Mouse (Mus musculus) liver, embryonic 14.5 days (tissue): ENCODE results near the gene Ctnnd1. TPM values are rescaled to one million over a fixed set of nuclear protein-coding genes. Genes with fewer than 3 reads are reported as not detected.

Experiments
- ATAC-seq: fragments of 200-750 bp; cut with Nextera tagmentation; 2 replicates; pipeline ENCODE4 v1.8.0; 2017; ENCODE audit warnings: moderate number of reproducible peaks, mild to moderate bottlenecking, moderate library complexity; ENCODE audit not compliant: insufficient read depth
- DNase-seq, 3 experiments: peaks; one replicate each; pipeline ENCODE4 v3.0.0-alpha.2; 2012 to 2013; ENCODE audit warnings: low read depth in 3 of 3, low spot score in 3 of 3
- H3K27ac ChIP-seq: fragments of 300-500 bp; sonication (generic); 2 replicates; pipeline ENCODE4 v1.5.1; 2014; ENCODE audit warnings: moderate library complexity, mild to moderate bottlenecking, control low read depth, inconsistent platforms
- H3K27me3 ChIP-seq: fragments of 300-500 bp; sonication (generic); 2 replicates; pipeline ENCODE4 v1.6.1; 2014; ENCODE audit warnings: mild to moderate bottlenecking, low read length, moderate library complexity; ENCODE audit not compliant: control insufficient read depth, insufficient read depth
- H3K36me3 ChIP-seq: fragments of 300-500 bp; sonication (generic); replicated peaks from 2 replicates; pipeline ENCODE4 v1.6.1; 2014; ENCODE audit warnings: low read depth; ENCODE audit not compliant: control insufficient read depth, insufficient read depth
- H3K4me1 ChIP-seq, 2 experiments: fragments of 200-500 bp in 1 of 2; fragments of 300-500 bp in 1 of 2; sonication (generic) in 1 of 2; replicated peaks; 2 replicates each; pipeline ENCODE4 v1.6.1; 2012 to 2014; ENCODE audit warnings: antibody characterized with exemption in 1 of 2, inconsistent platforms in 1 of 2, low read length in 1 of 2; ENCODE audit not compliant: control insufficient read depth in 2 of 2, insufficient read depth in 2 of 2
- H3K4me2 ChIP-seq: fragments of 300-500 bp; sonication (generic); 2 replicates; pipeline ENCODE4 v1.6.1; 2014; ENCODE audit warnings: low read depth, mild to moderate bottlenecking, control low read depth, moderate library complexity
- H3K4me3 ChIP-seq, 2 experiments: fragments of 200-500 bp in 1 of 2; fragments of 300-500 bp in 1 of 2; sonication (generic) in 1 of 2; 2 replicates each; pipeline ENCODE4 v1.5.1; 2012 to 2014; ENCODE audit warnings: low read depth in 2 of 2, low read length in 2 of 2, mild to moderate bottlenecking in 2 of 2, control low read depth in 1 of 2, inconsistent platforms in 1 of 2, moderate library complexity in 1 of 2; ENCODE audit not compliant: insufficient read depth in 1 of 2
- H3K9ac ChIP-seq: fragments of 300-500 bp; sonication (generic); replicated peaks from 2 replicates; pipeline ENCODE4 v1.6.1; 2014; ENCODE audit warnings: mild to moderate bottlenecking, control low read depth, moderate library complexity
- H3K9me3 ChIP-seq: fragments of 300-500 bp; sonication (generic); 2 replicates; pipeline ENCODE4 v1.6.1; 2016; ENCODE audit warnings: low read length, mixed read lengths; ENCODE audit not compliant: control insufficient read depth
- CTCF ChIP-seq: IDR thresholded peaks from 2 replicates; pipeline ENCODE4 v1.5.1; 2016; ENCODE audit warnings: antibody characterized with exemption, low read depth, control low read depth
- EP300 ChIP-seq: IDR thresholded peaks from 2 replicates; pipeline ENCODE4 v1.6.1; 2016; ENCODE audit warnings: antibody characterized with exemption, low read depth
- WGBS: fragments of 180-500 bp; shearing (Covaris S2); extraction: QIAGEN DNeasy Blood & Tissue Kit; methylation state at CpG from one replicate; pipeline ENCODE4 v1.1.7; 2014; ENCODE audit not compliant: insufficient replicate concordance; 5-methylcytosine and 5-hydroxymethylcytosine counted together
- polyA plus RNA-seq, 2 experiments: library from polyadenylated mRNA; depleted of rRNA in 1 of 2; stranded (reverse) in 1 of 2; unstranded in 1 of 2; fragments of >200 nt; fragmentation: Nextera tagmentation in 1 of 2; extraction: Ambion mirVana in 1 of 2; gene quantifications; 2 replicates each; pipeline versions ENCODE4 v1.2.1 to v1.2.3; 2012 to 2014

Gene Ctnnd1
- polyA plus RNA-seq, 2 experiments = 8.5 to 16.0 TPM

DNA sequence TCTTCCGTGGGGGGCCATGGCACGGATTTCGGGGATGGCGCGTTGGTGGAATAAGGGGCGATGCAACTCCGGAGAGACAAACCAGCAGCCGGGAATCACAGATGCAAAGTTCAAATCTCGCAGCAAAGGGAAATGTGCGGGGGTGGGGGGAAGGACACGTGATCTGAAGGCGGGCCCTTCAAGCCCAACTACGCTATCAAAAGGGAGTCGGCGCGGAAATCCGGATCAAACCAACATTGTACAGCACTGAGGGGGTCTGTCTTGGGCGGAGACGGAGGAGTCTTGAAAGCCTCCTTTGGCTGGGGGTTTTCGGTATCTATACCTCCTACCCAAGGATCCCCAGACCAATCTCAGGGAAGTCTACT is 20.0 kb upstream of the Ctnnd1 start, which contains the start of gene Selenoh:
TSS of gene Selenoh (minus strand) at position 202 of the 365 bp plus-strand sequence.
- under 1% methylated on average over 20 of the region's 20 CpGs for WGBS
- ATAC-seq = peak; percentile 90
- Histone ChIP-seq H3K9ac (peak within 1 kb of the TSS; percentile 86), H3K27me3 (no peaks in the 10 kb centered on the region), H3K4me1 (peaks cover 3 to 7% of the 10 kb centered on the region in 2 experiments; a peak in 2 of 4 replicates), H3K9me3 (no peaks in the 10 kb centered on the region), H3K36me3 (peaks cover 28% of the 10 kb centered on the region), H3K4me2 (peak within 1 kb of the TSS; percentile 85), H3K27ac (peak within 1 kb of the TSS; percentile 79), H3K4me3 (peak within 1 kb of the TSS; percentile 90 to 96)
- TF ChIP-seq CTCF (no peak), EP300 (0 out of 2 replicates have a peak, but pooled peaks have one; percentile 9)
- peak; percentile 78 to 84 (median 81) for DNase-seq

DNA sequence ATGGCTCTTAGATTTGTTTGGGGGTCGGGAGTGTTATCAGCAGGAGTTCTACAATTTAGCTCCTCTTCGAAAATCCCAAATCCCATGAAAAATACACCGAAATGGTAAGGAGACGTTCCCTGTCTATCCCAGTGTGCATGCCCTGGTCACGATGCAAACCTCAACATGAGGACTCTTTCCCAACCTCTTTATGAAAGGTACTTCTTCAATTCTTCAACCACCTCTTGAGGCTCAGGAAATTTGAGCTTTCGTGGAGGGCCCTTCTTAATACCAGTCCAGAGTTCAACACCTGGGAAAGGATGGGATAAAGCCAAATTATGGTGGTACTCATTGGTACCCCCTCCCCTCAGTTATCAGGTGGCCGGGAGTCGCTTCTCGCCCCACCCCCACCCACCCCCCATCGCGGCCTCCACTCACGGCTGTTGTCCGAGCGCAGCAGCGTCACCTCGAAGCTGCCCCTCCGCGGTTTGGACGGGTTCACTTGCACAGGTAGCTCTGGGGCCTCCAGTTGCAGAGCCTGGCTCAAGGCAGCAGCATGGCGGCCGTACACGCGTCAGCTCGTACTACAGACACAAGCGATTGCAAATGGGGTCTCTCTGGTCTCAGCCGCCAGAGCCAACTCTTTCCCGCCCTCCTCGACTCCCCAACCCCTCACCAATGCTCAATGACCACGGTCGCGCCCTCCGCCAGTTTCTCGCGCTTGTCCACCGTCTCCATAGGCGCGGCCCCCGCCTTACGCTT is 19.4 kb upstream of the Ctnnd1 start:
- DNase-seq = no peak

DNA sequence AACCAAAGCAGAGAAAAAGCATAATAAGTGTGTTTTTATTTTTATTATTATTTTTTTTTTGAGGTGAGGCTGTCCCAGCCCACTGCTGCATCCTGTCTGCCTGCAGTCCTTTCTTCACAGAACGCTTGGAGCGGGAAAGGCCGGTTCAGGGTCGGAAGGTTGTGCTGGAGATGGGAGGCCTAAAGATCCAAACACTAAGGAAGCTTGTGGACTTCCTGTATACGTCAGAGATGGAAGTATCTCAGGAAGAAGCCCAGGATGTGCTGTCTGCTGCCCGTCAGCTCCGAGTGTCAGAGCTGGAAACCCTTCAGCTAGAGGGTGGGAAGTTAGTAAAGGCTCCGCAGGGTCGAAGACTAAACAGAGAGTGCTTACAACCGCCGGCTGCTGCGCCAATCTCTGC is 15.5 kb upstream of the Ctnnd1 start:
- no peak for TF ChIP-seq CTCF
- TF ChIP-seq EP300 = no peak
- H3K4me3 ChIP-seq = no peak overlapping the region
- H3K36me3 ChIP-seq = no peaks in the 10 kb centered on the region; the same call in 1 of the 2 replicates
- no peak overlapping the region for H3K4me2 ChIP-seq
- no peaks in the 10 kb centered on the region for H3K9me3 ChIP-seq
- H3K4me1 ChIP-seq = peaks cover 3 to 6% of the 10 kb centered on the region in 2 experiments; a peak in 2 of 4 replicates
- no peak overlapping the region for H3K9ac ChIP-seq
- no peak overlapping the region for H3K27ac ChIP-seq
- WGBS = 46% methylated on average over 12 of the region's 12 CpGs
- no peaks in the 10 kb centered on the region for H3K27me3 ChIP-seq
- ATAC-seq (no peak), DNase-seq (no peak)

More for the DNA sequence above, 19.4 kb upstream of the Ctnnd1 start:
- H3K4me1 ChIP-seq = peaks cover 3 to 7% of the 10 kb centered on the region in 2 experiments; a peak in 2 of 4 replicates
- TF ChIP-seq EP300 = no peak
- peak; percentile 65 for ATAC-seq
- no peaks in the 10 kb centered on the region for H3K9me3 ChIP-seq
- no peaks in the 10 kb centered on the region for H3K27me3 ChIP-seq
- 3% methylated on average over 39 of the region's 39 CpGs for WGBS
- H3K4me3 ChIP-seq = peak overlapping the region; percentile 90 to 96
- H3K36me3 ChIP-seq = peaks cover 23% of the 10 kb centered on the region
- peak overlapping the region; percentile 52; the same call in 1 of the 2 replicates for H3K27ac ChIP-seq
- H3K9ac ChIP-seq = peak overlapping the region; percentile 86
- peak overlapping the region; percentile 85 for H3K4me2 ChIP-seq

GRCm38 (mm10) chr2:84662866-84663265 is 12.3 kb upstream of the Ctnnd1 start:
- Histone ChIP-seq H3K9ac (no peak overlapping the region), H3K27me3 (no peaks in the 10 kb centered on the region), H3K36me3 (no peaks in the 10 kb centered on the region), H3K4me1 (no peaks in the 10 kb centered on the region), H3K27ac (no peak overlapping the region), H3K4me3 (no peak overlapping the region), H3K4me2 (no peak overlapping the region), H3K9me3 (no peaks in the 10 kb centered on the region)
- no peak for ATAC-seq
- peak in 1 of 3 experiments; percentile 60 for DNase-seq
- TF ChIP-seq EP300 (no peak), CTCF (peak; percentile 72)
- 23% methylated on average over 2 of the region's 2 CpGs for WGBS

GRCm38 (mm10) chr2:84660253-84660652 is 9.7 kb upstream of the Ctnnd1 start:
- ATAC-seq (peak; percentile 68), DNase-seq (no peak)
- peak; percentile 69 for TF ChIP-seq CTCF
- TF ChIP-seq EP300 = no peak
- H3K27me3 ChIP-seq = no peaks in the 10 kb centered on the region
- H3K4me1 ChIP-seq = no peaks in the 10 kb centered on the region
- H3K36me3 ChIP-seq = no peaks in the 10 kb centered on the region
- 43% methylated on average over 3 of the region's 3 CpGs for WGBS
- no peak overlapping the region for H3K4me3 ChIP-seq
- no peak overlapping the region for H3K27ac ChIP-seq
- no peaks in the 10 kb centered on the region for H3K9me3 ChIP-seq
- H3K9ac ChIP-seq = no peak overlapping the region
- no peak overlapping the region for H3K4me2 ChIP-seq
